Mouse (Mus musculus): Measurements from ENCODE around the gene Tenm4. TPM values are rescaled to one million over a fixed set of nuclear protein-coding genes. Genes with fewer than 3 reads are reported as not detected.

Tenm4 gene
- polyA plus RNA-seq, 1 experiment from 2014 or later, result 47.1 TPM

- 21% methylated on average over 5 of the region's 5 CpGs for WGBS
- H3K9me3 ChIP-seq, result no peaks in the 10 kb centered on the region
- H3K27ac ChIP-seq, result 0 out of 2 replicates have a peak overlapping the region, but pooled peaks have one; percentile 5
- no peak overlapping the region for H3K9ac ChIP-seq (replicated peaks)
- H3K27me3 ChIP-seq, result no peaks in the 10 kb centered on the region
- no peak overlapping the region for H3K4me2 ChIP-seq (replicated peaks)
- peaks cover 10% of the 10 kb centered on the region for H3K36me3 ChIP-seq
- ATAC-seq, result peak; percentile 46
- peaks cover 20% of the 10 kb centered on the region for H3K4me1 ChIP-seq (replicated peaks)
- H3K4me3 ChIP-seq (replicated peaks), result no peak overlapping the region
Observed at GRCm38 (mm10) chr7:96555294-96555693, 384.2 kb downstream of the Tenm4 start.

GRCm38 (mm10) chr7:96556756-96557155 lies 385.7 kb downstream of the Tenm4 start:
- no peak for ATAC-seq
- no peak overlapping the region for H3K9ac ChIP-seq (replicated peaks)
- no peak overlapping the region for H3K4me2 ChIP-seq (replicated peaks)
- H3K4me3 ChIP-seq (replicated peaks), result no peak overlapping the region
- H3K27ac ChIP-seq, result no peak overlapping the region
- 75% methylated on average over 5 of the region's 5 CpGs for WGBS
- no peaks in the 10 kb centered on the region for H3K9me3 ChIP-seq
- H3K27me3 ChIP-seq, result no peaks in the 10 kb centered on the region
- peaks cover 20% of the 10 kb centered on the region for H3K4me1 ChIP-seq (replicated peaks)
- peaks cover 2% of the 10 kb centered on the region; the same call in 1 of the 2 replicates for H3K36me3 ChIP-seq

GRCm38 (mm10) chr7:96562890-96563289 lies 391.8 kb downstream of the Tenm4 start:
- WGBS, result 75% methylated on average over 3 of the region's 3 CpGs
- Histone ChIP-seq H3K36me3 (0 out of 2 replicates have a peak, but pooled peaks cover under 1% of the 10 kb centered on the region), H3K4me2 (replicated peaks) (no peak overlapping the region), H3K9me3 (no peaks in the 10 kb centered on the region), H3K27ac (no peak overlapping the region), H3K4me1 (replicated peaks) (no peaks in the 10 kb centered on the region; the same call in 1 of the 2 replicates), H3K9ac (replicated peaks) (no peak overlapping the region), H3K4me3 (replicated peaks) (no peak overlapping the region), H3K27me3 (no peaks in the 10 kb centered on the region)
- no peak for ATAC-seq

- Histone ChIP-seq H3K4me2 (replicated peaks) (no peak overlapping the region), H3K4me1 (replicated peaks) (no peaks in the 10 kb centered on the region; the same call in 1 of the 2 replicates), H3K36me3 (no peaks in the 10 kb centered on the region), H3K4me3 (replicated peaks) (no peak overlapping the region), H3K9ac (replicated peaks) (no peak overlapping the region), H3K27ac (no peak overlapping the region), H3K27me3 (no peaks in the 10 kb centered on the region), H3K9me3 (no peaks in the 10 kb centered on the region)
- no peak for ATAC-seq
- WGBS, result 40% methylated on average over 3 of the region's 3 CpGs
Observed at GRCm38 (mm10) chr7:96563329-96564065, 392.5 kb downstream of the Tenm4 start.

- WGBS, result 76% methylated on average over 4 of the region's 4 CpGs
- Histone ChIP-seq H3K4me2 (replicated peaks) (no peak overlapping the region), H3K27me3 (no peaks in the 10 kb centered on the region), H3K36me3 (no peaks in the 10 kb centered on the region), H3K9ac (replicated peaks) (no peak overlapping the region), H3K27ac (no peak overlapping the region), H3K9me3 (no peaks in the 10 kb centered on the region), H3K4me3 (replicated peaks) (no peak overlapping the region), H3K4me1 (replicated peaks) (no peaks in the 10 kb centered on the region; the same call in 1 of the 2 replicates)
- no peak for ATAC-seq
Observed at GRCm38 (mm10) chr7:96565806-96566205, 394.8 kb downstream of the Tenm4 start.

- Histone ChIP-seq H3K9ac (replicated peaks) (no peak overlapping the region), H3K4me2 (replicated peaks) (no peak overlapping the region), H3K4me3 (replicated peaks) (no peak overlapping the region), H3K9me3 (no peaks in the 10 kb centered on the region), H3K27me3 (no peaks in the 10 kb centered on the region), H3K36me3 (no peaks in the 10 kb centered on the region), H3K4me1 (replicated peaks) (no peaks in the 10 kb centered on the region; the same call in 1 of the 2 replicates), H3K27ac (no peak overlapping the region)
- no peak for ATAC-seq
- WGBS, result 92% methylated on average over 4 of the region's 4 CpGs
Observed at GRCm38 (mm10) chr7:96566260-96566659, 395.2 kb downstream of the Tenm4 start.

GRCm38 (mm10) chr7:96568034-96568433 lies 397.0 kb downstream of the Tenm4 start:
- H3K4me3 ChIP-seq (replicated peaks), result no peak overlapping the region
- no peaks in the 10 kb centered on the region for H3K36me3 ChIP-seq
- no peak overlapping the region for H3K27ac ChIP-seq
- no peaks in the 10 kb centered on the region for H3K27me3 ChIP-seq
- no peak overlapping the region for H3K4me2 ChIP-seq (replicated peaks)
- H3K4me1 ChIP-seq (replicated peaks), result no peaks in the 10 kb centered on the region; the same call in 1 of the 2 replicates
- 94% methylated on average over 3 of the region's 3 CpGs for WGBS
- H3K9me3 ChIP-seq, result no peaks in the 10 kb centered on the region
- ATAC-seq, result no peak
- no peak overlapping the region for H3K9ac ChIP-seq (replicated peaks)

GRCm38 (mm10) chr7:96570965-96571364 lies 399.9 kb downstream of the Tenm4 start:
- Histone ChIP-seq H3K4me1 (replicated peaks) (0 out of 2 replicates have a peak, but pooled peaks cover 5% of the 10 kb centered on the region), H3K27ac (no peak overlapping the region), H3K9me3 (no peaks in the 10 kb centered on the region), H3K27me3 (no peaks in the 10 kb centered on the region), H3K4me2 (replicated peaks) (no peak overlapping the region), H3K36me3 (no peaks in the 10 kb centered on the region), H3K4me3 (replicated peaks) (no peak overlapping the region), H3K9ac (replicated peaks) (no peak overlapping the region)
- ATAC-seq, result no peak

GRCm38 (mm10) chr7:96572995-96573394 lies 401.9 kb downstream of the Tenm4 start:
- Histone ChIP-seq H3K9me3 (no peaks in the 10 kb centered on the region), H3K4me1 (replicated peaks) (peaks cover 12% of the 10 kb centered on the region; the same call in 1 of the 2 replicates), H3K9ac (replicated peaks) (no peak overlapping the region), H3K27me3 (no peaks in the 10 kb centered on the region), H3K36me3 (no peaks in the 10 kb centered on the region), H3K4me2 (replicated peaks) (no peak overlapping the region), H3K27ac (no peak overlapping the region), H3K4me3 (replicated peaks) (no peak overlapping the region)
- WGBS, result 93% methylated on average over 7 of the region's 7 CpGs
- no peak for ATAC-seq

GRCm38 (mm10) chr7:96575202-96575650 lies 404.2 kb downstream of the Tenm4 start:
- no peaks in the 10 kb centered on the region for H3K27me3 ChIP-seq
- no peak overlapping the region; the same call in 1 of the 2 replicates for H3K27ac ChIP-seq
- H3K4me1 ChIP-seq (replicated peaks), result peaks cover 12% of the 10 kb centered on the region; the same call in 1 of the 2 replicates
- H3K9ac ChIP-seq (replicated peaks), result no peak overlapping the region
- H3K9me3 ChIP-seq, result no peaks in the 10 kb centered on the region
- H3K36me3 ChIP-seq, result no peaks in the 10 kb centered on the region
- WGBS, result 71% methylated on average over 7 of the region's 7 CpGs
- peak; percentile 82 for ATAC-seq
- H3K4me3 ChIP-seq (replicated peaks), result no peak overlapping the region
- H3K4me2 ChIP-seq (replicated peaks), result no peak overlapping the region

- no peak for ATAC-seq
- H3K9ac ChIP-seq (replicated peaks), result no peak overlapping the region
- H3K27me3 ChIP-seq, result no peaks in the 10 kb centered on the region
- WGBS, result 60% methylated on average over 6 of the region's 6 CpGs
- H3K27ac ChIP-seq, result no peak overlapping the region
- 0 out of 2 replicates have a peak, but pooled peaks cover under 1% of the 10 kb centered on the region for H3K4me1 ChIP-seq (replicated peaks)
- no peaks in the 10 kb centered on the region for H3K36me3 ChIP-seq
- no peaks in the 10 kb centered on the region for H3K9me3 ChIP-seq
- no peak overlapping the region for H3K4me3 ChIP-seq (replicated peaks)
- H3K4me2 ChIP-seq (replicated peaks), result no peak overlapping the region
Observed at GRCm38 (mm10) chr7:96582752-96583151, 411.7 kb downstream of the Tenm4 start.

GRCm38 (mm10) chr7:96587403-96587802 lies 416.4 kb downstream of the Tenm4 start:
- Histone ChIP-seq H3K36me3 (no peaks in the 10 kb centered on the region), H3K4me2 (replicated peaks) (no peak overlapping the region), H3K27me3 (no peaks in the 10 kb centered on the region), H3K9ac (replicated peaks) (no peak overlapping the region), H3K4me3 (replicated peaks) (no peak overlapping the region), H3K27ac (no peak overlapping the region), H3K9me3 (no peaks in the 10 kb centered on the region), H3K4me1 (replicated peaks) (no peaks in the 10 kb centered on the region)
- ATAC-seq, result no peak
